Mouse (Mus musculus): ENCODE data around the gene Lpp.

The Lpp gene

GRCm38 (mm10) chr16:24469313-24469712, 76.0 kb downstream of the Lpp start:
- DNase-seq (ENCODE audit: low read depth, low spot score), result no peak

GRCm38 (mm10) chr16:24470601-24471000, 77.3 kb downstream of the Lpp start:
- no peak for DNase-seq (ENCODE audit: low read depth, low spot score)

GRCm38 (mm10) chr16:24471029-24471428, 77.7 kb downstream of the Lpp start:
- no peak for DNase-seq (ENCODE audit: low read depth, low spot score)

GRCm38 (mm10) chr16:24471801-24472200, 78.5 kb downstream of the Lpp start:
- DNase-seq (ENCODE audit: low read depth, low spot score), result no peak

GRCm38 (mm10) chr16:24473966-24474365, 80.7 kb downstream of the Lpp start:
- DNase-seq (ENCODE audit: low read depth, low spot score), result no peak

- DNase-seq (ENCODE audit: low read depth, low spot score), result no peak
Observed at GRCm38 (mm10) chr16:24474781-24475180, 81.5 kb downstream of the Lpp start.

- no peak for DNase-seq (ENCODE audit: low read depth, low spot score)
Observed at GRCm38 (mm10) chr16:24475305-24475947, 82.1 kb downstream of the Lpp start.

- DNase-seq (ENCODE audit: low read depth, low spot score), result no peak
Observed at GRCm38 (mm10) chr16:24476911-24477401, 83.6 kb downstream of the Lpp start.

GRCm38 (mm10) chr16:24478006-24478405, 84.7 kb downstream of the Lpp start:
- DNase-seq (ENCODE audit: low read depth, low spot score), result no peak

- DNase-seq (ENCODE audit: low read depth, low spot score), result no peak
Observed at GRCm38 (mm10) chr16:24478851-24479250, 85.5 kb downstream of the Lpp start.

- no peak for DNase-seq (ENCODE audit: low read depth, low spot score)
Observed at GRCm38 (mm10) chr16:24482648-24483047, 89.3 kb downstream of the Lpp start.

GRCm38 (mm10) chr16:24483527-24484101, 90.3 kb downstream of the Lpp start:
- no peak for DNase-seq (ENCODE audit: low read depth, low spot score)

GRCm38 (mm10) chr16:24487782-24488241, 94.5 kb downstream of the Lpp start:
- no peak for DNase-seq (ENCODE audit: low read depth, low spot score)

GRCm38 (mm10) chr16:24489516-24490285, 96.4 kb downstream of the Lpp start:
- DNase-seq (ENCODE audit: low read depth, low spot score), result no peak

GRCm38 (mm10) chr16:24490751-24491485, 97.6 kb downstream of the Lpp start:
- no peak for DNase-seq (ENCODE audit: low read depth, low spot score)

GRCm38 (mm10) chr16:24491486-24491758, 98.1 kb downstream of the Lpp start:
- DNase-seq (ENCODE audit: low read depth, low spot score), result no peak

GRCm38 (mm10) chr16:24492194-24492940, 99.1 kb downstream of the Lpp start:
- DNase-seq (ENCODE audit: low read depth, low spot score), result peak; percentile 56

GRCm38 (mm10) chr16:24494531-24494930, 101.2 kb downstream of the Lpp start:
- no peak for DNase-seq (ENCODE audit: low read depth, low spot score)

GRCm38 (mm10) chr16:24495461-24495860, 102.2 kb downstream of the Lpp start:
- no peak for DNase-seq (ENCODE audit: low read depth, low spot score)

GRCm38 (mm10) chr16:24496635-24497034, 103.3 kb downstream of the Lpp start:
- DNase-seq (ENCODE audit: low read depth, low spot score), result no peak

GRCm38 (mm10) chr16:24497413-24497812, 104.1 kb downstream of the Lpp start:
- no peak for DNase-seq (ENCODE audit: low read depth, low spot score)

Data from ZHBTc4 (cell line).